Mouse (Mus musculus) CD4-positive, CD25-positive, alpha-beta regulatory T cell, adult 4 months (primary cell): Measurements from ENCODE around the gene Scimp. TPM values are rescaled to one million over a fixed set of nuclear protein-coding genes. Genes with fewer than 3 reads are reported as not detected.
A peak's percentile ranks its signal among the peaks of the same experiment; 100 is the strongest.

ENCODE experiments used
- ATAC-seq: one replicate; pipeline ENCODE4 v1.8.0; 2017
- polyA plus RNA-seq, 2 experiments: library from polyadenylated mRNA; unstranded; fragments of 100-300 nt; shearing (Covaris generic); gene quantifications; one replicate each; pipeline ENCODE4 v1.2.1; 2017

Gene Scimp
- polyA plus RNA-seq, 2 experiments from 2014 or later = 0.81 TPM; not detected in 1

DNA sequence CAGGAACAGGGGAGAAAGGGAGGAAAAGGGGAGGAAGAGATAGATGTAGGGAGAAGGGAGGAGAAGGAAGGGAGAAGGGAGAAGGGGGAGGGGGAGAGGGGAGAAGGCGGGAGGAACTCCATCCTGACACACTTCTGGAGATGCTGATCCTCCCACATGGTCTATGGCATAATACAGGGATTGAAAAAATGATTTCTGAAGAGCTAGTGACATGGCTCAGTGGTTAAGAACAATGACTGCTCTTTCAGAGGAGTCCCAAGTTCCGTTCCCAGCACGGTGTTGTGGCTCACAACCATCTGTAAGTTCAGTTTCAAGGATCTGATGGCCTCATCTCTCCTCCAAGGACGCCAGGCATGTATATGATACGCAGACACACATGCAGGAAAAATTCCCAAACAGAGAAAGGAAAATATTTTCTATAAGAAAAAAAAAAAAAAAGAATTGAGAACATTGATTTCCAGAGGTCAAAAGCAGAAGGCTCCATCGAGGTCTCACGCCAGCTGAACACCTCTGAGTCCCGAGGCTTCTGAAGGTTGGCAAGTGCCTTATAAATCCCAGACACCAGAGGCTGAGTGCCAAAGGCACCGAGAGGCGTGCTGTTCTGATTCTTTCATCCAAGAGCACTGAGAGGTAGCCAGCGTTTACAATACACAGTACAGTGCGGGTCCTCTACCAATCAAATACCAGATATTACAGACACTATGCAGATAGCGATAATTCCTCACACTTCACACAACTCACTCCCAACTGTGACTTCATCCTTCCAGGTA is 730 bp downstream of the Scimp start:
- ATAC-seq = no peak

DNA sequence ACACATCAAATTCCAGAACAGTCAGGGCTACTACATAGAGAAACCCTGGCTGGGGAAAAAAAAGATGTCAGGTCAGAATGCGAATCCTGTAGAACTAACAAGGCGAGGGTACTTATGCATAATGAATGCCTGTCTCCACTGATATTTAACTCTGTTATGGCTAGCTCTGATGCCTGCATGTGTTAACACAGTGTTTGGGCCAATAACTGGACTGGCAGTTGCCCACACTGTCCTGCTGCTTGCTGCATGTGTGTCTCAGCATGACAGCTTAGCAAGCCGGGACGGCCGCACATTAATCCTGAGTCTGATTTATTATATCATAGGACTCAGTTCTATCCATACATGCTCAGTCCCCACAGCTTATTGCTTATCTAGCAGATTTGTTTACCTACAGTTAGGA is 1.3 kb downstream of the Scimp start:
- ATAC-seq = no peak

DNA sequence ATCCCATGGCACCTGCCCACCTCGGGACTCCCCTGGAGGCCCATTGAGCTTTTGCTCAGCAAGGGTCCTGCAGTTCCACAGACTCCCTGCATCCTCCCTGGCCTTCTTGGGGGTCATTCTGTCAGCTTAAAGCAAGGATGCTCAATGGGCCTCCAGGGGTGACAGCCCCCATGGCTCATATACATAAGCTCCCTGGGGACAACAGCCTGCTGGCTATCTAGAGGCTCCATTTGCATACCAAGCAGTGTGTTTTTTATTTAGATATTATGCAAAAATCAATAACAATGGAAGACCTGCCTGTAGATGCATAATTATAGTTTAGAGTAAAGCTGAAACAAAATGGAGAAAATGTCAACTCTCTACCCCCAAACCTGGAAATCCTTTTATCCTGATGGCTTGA is 3.4 kb downstream of the Scimp start:
- no peak for ATAC-seq

DNA sequence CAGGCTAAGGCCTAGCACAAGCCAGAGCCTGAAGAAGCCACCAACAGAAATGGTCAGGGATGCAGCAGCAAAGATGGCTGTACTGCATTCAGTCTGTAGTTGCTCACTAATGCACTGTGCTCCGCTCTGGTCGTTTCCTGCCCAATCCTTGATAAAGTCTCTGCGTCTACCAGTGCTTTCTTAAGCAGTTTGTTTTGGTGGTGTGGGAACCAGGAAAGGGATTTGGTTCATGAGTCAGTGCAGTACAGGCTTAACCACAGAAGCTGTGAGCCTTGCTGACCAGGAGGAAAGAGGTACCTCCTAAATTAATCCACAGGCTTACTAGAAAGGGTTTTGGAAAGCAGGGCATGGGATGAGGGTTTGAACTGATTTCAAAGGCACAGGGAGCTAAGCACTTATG is 4.3 kb downstream of the Scimp start:
- ATAC-seq = no peak

DNA sequence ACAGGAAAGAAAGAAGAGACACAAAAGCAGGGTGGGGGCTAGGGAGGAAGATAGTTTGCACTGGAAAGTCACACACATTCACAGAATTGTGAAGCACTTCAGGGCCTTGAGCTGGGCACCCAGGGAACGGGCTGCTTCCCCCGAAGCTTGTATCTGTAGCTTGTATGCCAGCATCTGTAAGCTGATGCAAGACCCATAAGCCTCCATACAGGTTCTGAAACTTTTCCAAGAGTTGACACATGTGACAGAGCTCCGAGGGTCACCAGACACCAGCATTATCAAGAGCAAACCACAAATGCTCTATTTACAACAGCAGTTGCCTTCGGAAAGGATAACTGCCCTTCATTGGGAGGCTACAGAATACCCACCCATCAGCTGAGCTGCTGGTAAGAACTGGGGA is 4.8 kb downstream of the Scimp start:
- no peak for ATAC-seq

DNA sequence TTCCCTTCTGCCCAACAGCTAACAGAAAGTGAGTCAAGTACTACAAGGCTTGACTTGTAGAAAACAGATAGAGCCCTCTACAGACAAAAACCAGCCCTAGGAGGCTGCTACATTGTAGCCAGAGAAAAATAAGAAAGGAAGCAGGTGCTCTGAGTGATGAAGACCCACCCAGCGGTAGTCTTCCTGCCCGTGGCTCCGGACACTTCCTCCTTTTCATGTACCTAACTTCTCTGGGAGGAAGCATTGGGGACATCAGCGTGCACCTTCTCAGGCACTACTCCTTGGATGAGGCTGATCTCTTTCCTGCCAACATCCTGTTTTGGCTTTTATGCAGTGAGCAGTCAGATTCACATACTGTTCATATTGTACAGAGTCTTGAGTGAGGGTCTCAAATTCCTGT is 5.7 kb downstream of the Scimp start:
- ATAC-seq = no peak

DNA sequence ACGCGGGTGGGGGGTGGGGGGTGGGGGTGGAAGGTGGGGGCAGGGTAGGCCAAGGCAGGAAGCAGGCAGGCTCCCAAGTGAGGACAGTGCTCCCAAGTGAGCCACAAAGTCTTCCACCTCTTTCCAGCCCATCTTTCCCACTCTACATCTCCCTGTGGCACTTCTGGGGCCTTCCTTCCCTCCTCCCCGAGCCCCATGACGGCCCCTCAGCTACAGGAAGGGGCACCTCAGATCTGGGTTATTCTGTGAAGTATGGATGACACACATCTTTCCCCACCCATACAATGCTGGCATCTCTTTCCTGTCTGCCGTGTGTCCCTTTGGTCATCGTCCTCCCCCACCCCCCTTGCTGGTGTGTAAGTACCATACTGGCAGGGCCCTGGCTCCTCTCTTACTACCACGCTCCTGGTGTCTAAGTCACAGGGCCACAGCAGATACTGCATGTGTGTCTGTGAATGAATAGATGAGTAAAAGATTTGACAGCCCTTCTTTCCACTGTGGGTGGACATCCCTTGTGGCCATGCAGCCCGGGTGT is 6.7 kb downstream of the Scimp start:
- ATAC-seq = no peak

DNA sequence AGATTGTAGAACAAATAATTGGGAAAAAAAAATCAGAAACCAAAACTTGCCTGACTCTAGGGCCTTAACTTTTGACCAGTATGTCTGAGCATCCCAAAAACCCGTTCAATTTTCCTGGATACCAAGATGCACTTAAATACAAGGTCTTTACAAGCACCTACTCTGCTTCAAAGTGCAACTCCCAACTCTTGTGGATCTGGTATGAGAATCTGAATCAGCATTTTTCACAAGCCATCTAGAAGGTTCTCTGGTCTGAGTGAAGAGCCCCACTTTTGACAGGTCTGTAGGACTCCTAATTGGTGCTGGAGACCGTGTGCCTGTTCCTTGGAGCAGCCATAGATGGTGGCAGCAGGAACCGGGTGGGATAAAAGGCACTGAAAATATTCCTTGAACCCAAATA is 8.0 kb downstream of the Scimp start:
- ATAC-seq = no peak

DNA sequence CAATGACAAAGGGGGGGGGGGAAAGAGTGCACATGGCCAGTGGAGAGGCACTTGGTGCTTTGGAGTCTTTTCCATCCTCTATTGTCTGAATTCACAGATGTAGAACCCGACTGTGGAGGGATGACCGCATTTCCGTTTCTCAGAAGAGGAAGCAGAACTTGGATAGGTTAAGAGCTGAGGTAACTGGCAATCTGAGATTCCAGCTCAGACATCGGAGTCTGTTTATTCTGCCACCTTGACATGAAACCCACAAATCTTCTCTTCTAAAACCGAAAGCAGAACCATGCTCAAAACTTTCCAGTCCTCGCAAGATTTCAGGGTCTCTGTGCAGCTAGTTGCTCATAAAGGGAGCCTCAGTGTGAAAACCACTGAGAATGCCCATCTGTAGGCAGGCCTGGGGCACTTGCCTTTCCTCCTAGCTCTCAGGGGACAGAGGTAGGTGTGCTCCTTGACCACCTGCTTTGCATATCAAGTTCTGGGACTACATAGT is 8.6 kb downstream of the Scimp start:
- peak; percentile 87 for ATAC-seq

DNA sequence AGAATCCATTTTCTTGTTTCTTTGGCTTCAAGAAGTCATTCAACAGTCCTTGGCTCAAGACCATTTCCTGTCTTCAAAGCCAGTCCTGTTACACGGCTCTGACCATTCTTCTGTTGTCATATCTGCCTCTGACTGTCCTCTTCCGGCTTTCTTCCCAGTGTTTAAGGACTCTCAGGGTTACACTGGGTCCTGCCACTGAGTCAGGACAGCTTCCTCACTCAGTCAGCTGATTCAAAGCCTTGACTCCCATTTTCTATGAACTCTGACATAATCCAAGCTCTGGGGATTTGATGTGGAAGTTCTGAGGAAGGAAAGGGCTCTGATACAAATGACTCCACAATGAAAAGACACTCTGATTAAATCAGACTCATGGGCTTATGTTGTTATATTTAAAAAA is 9.5 kb downstream of the Scimp start:
- no peak for ATAC-seq

DNA sequence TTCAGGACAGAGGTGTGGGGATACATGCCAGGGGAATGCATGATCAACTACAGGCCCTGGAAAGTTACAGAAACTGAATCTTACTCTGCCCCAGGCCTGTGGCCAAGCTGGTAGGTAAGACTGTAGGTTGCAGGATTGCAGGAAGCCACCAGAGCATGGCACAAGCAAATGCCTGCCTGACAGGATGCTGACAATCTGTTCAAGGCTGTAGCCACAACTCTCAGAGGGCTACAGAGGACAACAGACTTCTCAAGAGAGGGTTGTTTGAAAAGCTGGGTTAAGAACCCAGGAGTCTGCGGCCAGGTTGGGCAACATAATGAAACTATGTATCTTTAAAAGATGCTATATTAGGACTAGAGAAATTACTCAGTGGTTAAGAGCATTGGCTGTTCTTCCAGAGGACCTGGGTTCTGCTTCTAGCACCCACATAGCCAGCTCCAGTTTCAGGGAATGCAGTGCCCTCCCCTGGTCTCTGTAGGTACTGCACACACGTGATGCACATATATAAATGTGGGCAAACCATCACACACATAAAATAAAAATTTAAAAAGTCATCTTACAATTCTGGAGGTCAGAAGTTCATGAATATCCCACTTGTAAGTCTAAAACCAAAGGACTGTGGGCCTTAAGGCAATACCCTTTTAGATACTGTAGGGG is 10.1 kb downstream of the Scimp start:
- no peak for ATAC-seq

DNA sequence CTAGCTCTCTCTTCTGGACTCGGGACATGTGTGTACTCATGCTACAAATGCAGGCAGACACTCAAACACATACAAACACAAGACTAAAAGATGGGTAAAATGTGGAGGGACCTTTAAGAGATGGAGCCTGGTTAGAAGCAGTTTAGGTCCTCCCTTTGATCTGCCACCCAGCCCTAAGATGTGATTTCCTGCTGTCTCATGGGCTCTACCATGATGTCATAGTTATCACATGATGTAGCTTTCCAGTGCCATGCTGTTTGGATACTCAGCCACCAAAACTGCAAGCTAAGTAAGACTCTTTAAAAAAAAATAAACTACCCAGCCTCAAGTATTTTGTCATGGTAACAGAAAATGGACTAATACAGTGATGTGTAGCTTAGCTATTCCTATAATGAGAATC is 20.0 kb downstream of the Scimp start:
- peak; percentile 68 for ATAC-seq

DNA sequence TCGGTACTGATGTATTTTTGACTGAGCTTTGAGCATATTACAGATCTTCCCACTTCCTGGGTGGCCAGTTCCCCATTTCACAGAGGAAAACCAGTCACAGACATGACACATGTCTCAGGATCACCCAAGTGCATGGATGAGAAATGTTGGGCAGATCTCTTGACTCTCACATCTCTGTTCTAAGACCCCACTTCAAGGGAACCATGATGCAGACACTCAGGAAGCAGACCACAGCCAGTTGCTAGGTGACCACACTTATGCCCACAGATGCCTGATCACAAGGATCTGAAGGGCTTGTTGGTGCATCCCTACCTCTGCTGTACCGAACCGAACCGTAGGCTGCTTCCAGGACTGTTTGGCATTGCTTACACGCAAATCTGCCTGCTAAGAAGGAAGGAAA is 20.7 kb downstream of the Scimp start:
- ATAC-seq = no peak

DNA sequence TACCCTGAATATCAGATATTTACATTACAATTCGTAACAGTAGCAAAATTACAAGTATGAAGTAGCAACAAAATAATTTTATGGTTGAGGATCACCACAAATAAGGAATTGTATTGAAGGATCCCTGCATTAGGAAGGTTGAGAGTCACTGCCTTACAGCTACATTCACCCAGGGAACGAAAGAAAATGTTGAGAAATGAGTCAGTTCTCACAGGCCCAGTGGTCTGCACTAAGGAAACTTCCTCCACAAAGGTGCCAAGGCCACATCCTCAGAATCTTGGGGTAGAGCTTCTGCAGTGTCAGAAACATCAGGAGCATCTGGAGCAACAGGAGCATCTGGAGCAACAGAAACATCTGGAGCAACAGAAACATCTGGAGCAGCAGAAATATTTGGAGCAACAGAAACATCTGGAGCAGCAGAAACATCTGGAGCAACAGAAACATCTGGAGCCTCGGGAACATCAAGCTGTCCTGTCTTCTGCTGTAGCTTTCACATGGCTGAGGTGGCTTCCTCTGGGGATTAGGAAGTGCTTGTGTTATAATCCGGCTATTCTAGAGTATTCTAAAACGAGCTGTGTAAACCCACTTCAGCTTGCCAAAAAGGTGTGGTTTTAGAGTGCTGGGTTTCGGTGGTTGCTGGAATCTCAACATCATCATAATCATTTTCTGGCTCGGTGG is 21.4 kb downstream of the Scimp start:
- ATAC-seq = no peak

DNA sequence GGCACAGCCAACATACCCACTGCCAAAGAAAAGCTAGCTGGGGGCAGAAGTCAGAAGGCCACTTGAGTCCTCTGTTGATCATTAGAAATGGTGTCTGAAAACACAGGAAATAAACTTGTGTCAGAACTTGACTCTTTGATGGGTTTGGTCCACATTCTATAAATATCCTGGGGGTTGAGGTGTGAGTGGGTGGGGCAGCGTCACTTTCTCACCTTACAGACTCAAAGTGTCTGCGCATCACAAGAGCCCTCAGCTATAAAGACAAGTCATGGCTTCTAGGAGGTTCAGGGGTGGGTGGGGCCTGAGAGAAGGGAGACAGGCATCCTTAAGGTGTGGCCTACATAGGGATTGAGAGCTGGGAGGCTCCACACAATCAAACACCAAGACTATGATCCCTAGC is 22.0 kb downstream of the Scimp start:
- ATAC-seq = peak; percentile 54

DNA sequence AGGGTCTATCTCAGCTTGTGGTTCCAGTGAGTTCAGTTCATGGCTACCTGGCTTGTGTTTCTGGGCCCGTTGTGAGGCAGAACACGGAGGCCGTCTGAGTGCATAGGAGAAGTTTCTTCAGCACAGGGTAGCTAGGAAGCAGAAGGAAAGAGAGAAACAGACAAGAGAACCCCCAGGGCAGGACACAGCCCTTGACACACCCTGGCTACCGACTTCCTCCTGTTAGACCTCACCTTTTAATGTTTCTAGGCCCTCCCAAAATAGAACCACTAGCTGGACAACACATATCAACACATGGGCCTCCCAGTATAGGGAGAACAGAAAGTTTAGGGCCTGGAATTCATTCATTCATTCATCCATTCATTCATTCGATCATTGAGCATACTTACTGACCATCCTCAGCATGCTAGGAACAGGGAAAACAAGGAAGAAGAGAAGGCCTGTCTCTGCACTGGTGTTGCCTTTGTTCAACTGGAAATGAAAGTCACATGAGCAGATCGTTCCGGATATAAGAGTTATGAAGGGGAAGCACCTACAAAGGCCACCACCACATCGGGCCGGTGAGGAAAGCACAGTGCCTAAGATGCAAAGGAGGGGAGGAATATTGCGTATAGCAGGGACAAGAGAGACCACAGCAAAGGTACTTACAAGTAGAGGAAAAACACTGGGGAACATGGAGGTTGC is 23.3 kb downstream of the Scimp start:
- ATAC-seq = peak; percentile 80

DNA sequence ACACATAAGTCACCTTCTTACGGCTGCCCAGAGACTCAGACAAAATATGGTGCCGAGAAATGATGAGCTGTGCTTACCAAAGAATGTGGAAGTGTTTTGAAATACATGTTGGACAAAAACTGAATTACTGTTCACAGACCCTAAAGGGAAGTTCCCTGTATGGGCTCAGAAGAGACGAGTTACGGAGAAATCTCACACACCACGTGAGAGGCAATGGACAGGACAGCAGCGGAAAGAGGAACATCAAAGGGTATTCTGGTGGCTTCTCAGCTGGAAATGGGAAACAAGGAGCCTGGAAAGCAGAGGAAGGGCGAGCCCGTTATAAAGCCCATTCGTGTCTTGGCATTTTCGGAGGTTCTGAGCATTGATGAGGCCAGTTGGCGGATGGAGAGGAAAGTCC is 25.3 kb downstream of the Scimp start:
- no peak for ATAC-seq

DNA sequence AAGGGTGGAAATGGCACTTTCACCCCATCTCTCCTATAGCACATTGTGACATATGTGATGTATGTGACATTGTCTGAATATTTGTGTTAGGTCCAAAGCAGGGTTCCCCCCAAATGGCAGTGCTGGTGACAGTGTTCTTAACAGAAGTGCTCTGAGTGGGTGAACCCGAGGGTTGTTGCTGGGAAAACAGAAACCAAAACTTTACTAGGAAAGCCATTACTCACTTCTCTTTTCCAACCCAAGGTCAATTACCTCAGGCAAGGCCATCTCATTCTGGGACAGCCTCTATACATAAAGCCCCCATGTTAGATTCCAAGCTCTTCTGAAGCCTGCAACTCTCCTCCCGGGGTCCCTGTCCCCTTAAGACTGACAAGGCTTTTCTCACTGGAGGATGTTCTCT is 26.5 kb downstream of the Scimp start:
- no peak for ATAC-seq

DNA sequence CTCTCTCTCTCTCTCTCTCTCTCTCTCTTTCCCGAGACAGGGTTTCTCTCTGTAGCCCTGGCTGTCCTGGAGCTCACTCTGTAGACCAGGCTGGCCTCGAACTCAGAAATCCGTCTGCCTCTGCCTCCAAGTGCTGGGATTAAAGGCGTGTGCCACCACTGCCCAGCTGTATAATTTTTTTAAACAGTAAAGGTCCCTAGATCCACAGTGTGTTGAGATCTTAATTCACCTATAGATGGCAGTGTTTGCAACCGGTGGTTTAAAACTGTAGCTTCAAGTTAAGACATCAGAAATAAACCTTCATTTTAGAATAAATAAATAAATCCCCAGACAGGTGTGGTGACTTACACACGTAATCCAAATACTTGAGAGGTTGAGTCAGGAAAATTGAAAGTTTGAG is 34.3 kb downstream of the Scimp start:
- ATAC-seq = peak; percentile 56

DNA sequence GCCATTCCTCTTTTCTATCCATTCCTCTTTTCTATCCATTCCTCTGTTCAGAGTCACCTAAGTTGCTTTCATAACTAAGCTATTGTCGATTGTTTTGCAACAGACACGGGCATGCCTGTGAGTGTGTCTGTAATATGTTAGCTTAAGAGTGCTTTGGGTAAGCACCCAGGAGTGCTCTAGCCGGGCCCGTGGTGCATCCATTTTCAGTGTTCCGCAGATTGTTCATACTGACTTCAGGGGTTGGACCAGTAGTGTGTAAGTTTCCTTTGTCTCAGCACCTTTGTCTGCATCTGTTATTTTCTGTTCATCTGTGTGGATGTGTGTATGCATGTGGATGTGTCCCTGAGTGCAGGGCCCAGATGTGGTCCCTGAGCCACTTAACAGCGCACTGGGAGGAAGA is 34.8 kb downstream of the Scimp start:
- no peak for ATAC-seq

DNA sequence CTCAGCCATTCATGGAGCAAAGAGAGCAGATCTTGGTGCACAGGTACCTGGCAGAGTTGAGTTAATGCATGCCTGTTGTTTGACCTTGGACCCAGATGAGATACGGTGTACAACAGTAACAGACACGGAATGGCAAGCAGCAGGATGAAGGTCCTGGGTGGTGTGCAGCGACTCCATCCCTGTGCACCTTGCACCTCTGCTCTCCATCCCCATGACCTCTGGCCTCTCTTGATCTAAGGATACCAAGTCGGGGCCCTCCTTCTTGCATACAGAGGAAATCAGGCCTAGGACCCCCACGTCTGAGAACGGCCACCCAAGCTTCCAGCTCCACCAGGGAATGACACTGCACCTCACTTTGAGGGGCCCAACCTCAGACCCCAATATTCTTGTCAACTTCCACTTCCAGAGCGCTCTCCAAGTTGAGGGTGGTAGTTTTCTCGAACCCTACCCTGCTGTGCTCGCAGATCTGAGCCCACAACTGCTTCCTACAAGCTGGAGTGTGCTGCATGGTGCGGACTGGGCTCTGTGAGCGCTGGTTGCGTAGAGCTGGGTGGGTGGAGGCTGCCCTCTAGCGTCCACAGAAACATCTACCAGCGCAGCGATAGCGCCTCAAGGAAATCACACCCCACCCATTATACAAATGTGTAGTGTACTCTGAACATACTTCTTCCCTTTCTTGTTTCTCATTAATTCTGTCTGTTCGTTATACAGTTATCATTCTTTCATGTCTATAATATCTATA is 35.4 kb downstream of the Scimp start:
- ATAC-seq = peak; percentile 93

DNA sequence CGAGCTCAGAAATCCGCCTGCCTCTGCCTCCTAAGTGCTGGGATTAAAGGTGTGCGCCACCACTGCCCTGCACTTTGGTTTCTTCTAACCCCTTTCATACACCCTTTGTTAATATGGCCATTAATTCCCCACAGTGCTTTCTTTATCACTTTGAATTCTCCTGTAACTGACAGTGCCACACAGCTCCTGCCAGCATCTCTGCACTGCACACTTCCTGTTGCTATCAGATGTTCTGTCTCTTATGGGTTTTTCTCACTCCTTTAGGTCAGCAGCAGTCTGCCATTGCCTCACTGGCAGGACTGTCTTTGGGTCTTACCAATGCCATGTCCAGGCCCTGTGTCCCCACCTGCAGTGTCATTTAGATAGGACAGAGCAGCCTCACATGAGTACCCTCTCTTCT is 41.6 kb downstream of the Scimp start:
- ATAC-seq = no peak
